Mouse (Mus musculus) right cerebral cortex, postnatal 10 days (tissue): ENCODE measurements around the gene 3110082I17Rik.
A peak's percentile ranks its signal among the peaks of the same experiment; 100 is the strongest.
"Not testable (repeated sequence)": the region's sequence is repeated elsewhere in the genome, so short reads cannot be mapped to it uniquely, and the experiment has no call there.

Experiments
- DNase-seq, 2 experiments: peaks; one replicate each; pipeline ENCODE4 v3.0.0; 2021; ENCODE audit warnings: low spot score in 2 of 2

The 3110082I17Rik gene

GRCm38 (mm10) chr5:139358653-139359052 lies 101.7 kb downstream of the 3110082I17Rik start:
- no peak for DNase-seq

- peak; percentile 76 to 85 for DNase-seq
Observed at GRCm38 (mm10) chr5:139355235-139355772, 105.0 kb downstream of the 3110082I17Rik start.

GRCm38 (mm10) chr5:139353946-139354345 lies 106.4 kb downstream of the 3110082I17Rik start:
- no peak for DNase-seq

GRCm38 (mm10) chr5:139353496-139353895 lies 106.8 kb downstream of the 3110082I17Rik start:
- no peak for DNase-seq

GRCm38 (mm10) chr5:139352317-139352716 lies 108.0 kb downstream of the 3110082I17Rik start, which contains the start of gene Cyp2w1:
Cyp2w1 (plus strand) TSS chr5:139352617.
- DNase-seq = no peak

- no peak for DNase-seq
Observed at GRCm38 (mm10) chr5:139351628-139352027, 108.7 kb downstream of the 3110082I17Rik start.

GRCm38 (mm10) chr5:139351134-139351533 lies 109.2 kb downstream of the 3110082I17Rik start, which contains the start of gene Cox19:
Cox19 (minus strand) TSS chr5:139351418.
- DNase-seq = no peak

- DNase-seq = no peak
Observed at GRCm38 (mm10) chr5:139349713-139350112, 110.6 kb downstream of the 3110082I17Rik start.

GRCm38 (mm10) chr5:139347225-139347624 lies 113.1 kb downstream of the 3110082I17Rik start:
- DNase-seq = no peak

- no peak for DNase-seq
Observed at GRCm38 (mm10) chr5:139345364-139345714, 115.0 kb downstream of the 3110082I17Rik start.

GRCm38 (mm10) chr5:139344687-139345363 lies 115.5 kb downstream of the 3110082I17Rik start:
- DNase-seq = peak; percentile 95

- DNase-seq = peak; percentile 83 to 85
Observed at GRCm38 (mm10) chr5:139344021-139344686, 116.2 kb downstream of the 3110082I17Rik start.

GRCm38 (mm10) chr5:139338891-139339290 lies 121.4 kb downstream of the 3110082I17Rik start:
- DNase-seq = no peak

GRCm38 (mm10) chr5:139338403-139338802 lies 121.9 kb downstream of the 3110082I17Rik start:
- DNase-seq = no peak

- DNase-seq = no peak
Observed at GRCm38 (mm10) chr5:139337826-139338370, 122.4 kb downstream of the 3110082I17Rik start.

- DNase-seq = no peak
Observed at GRCm38 (mm10) chr5:139335634-139336033, 124.7 kb downstream of the 3110082I17Rik start.

GRCm38 (mm10) chr5:139334394-139334793 lies 125.9 kb downstream of the 3110082I17Rik start:
- not testable (repeated sequence) for DNase-seq

GRCm38 (mm10) chr5:139333301-139334013 lies 126.9 kb downstream of the 3110082I17Rik start:
- no peak for DNase-seq

- DNase-seq = no peak
Observed at GRCm38 (mm10) chr5:139332590-139333272, 127.6 kb downstream of the 3110082I17Rik start.

GRCm38 (mm10) chr5:139331742-139332141 lies 128.6 kb downstream of the 3110082I17Rik start:
- peak; percentile 68 to 83 for DNase-seq

GRCm38 (mm10) chr5:139330766-139331165 lies 129.6 kb downstream of the 3110082I17Rik start:
- DNase-seq = no peak
